Mouse (Mus musculus) B cell, adult 2 months (primary cell): ENCODE results near the gene Ndufs2.
"Not testable (repeated sequence)": the region's sequence is repeated elsewhere in the genome, so short reads cannot be mapped to it uniquely, and the experiment has no call there.

Experiments used
- DNase-seq, 2 experiments: peaks; one replicate each; pipeline ENCODE4 v3.0.0; 2022

Ndufs2 gene

DNA sequence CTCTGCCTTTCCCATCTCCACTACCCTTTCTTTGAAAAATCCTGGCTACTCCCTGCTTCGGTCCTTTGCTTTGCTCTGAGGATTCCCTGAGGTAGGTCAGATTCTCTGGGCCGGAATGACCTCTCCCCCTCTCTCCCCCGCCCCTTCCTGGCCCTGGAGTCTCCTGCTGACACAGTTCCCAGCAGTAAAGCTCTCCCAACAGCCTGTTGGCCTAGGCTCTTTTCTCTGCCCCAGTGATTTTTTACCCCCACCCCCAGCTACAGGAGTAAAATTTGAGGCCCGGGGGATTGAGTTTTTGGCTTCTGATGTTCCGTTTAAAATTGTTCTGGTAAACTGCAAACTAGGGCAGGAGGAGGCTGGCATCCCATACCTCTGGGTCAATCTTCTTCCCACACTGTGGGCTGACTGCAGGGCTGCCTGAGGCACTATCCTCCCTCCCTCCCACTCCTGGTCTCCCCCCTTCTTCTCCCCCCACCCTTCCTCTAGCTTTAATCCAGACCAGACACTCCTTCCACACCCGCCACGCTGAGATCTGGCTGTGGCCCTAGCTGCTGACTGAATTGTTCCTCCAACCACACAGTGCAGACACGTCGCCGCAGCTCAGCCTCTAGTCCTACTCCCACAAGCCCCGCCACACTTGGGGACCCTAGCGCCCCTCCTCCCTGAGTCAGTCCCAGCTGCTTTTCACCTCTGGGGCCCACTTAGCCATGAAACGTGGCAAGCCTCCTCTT lies 571 bp upstream of the Ndufs2 start:
- no peak for DNase-seq

GRCm38 (mm10) chr1:171249913-171250600 lies 1.1 kb downstream of the Ndufs2 start, which contains the start of gene Adamts4:
Gene Adamts4, plus strand, starts transcription at chr1:171250421.
- no peak for DNase-seq

- DNase-seq: no peak
These were observed 2.6 kb downstream of the Ndufs2 start for GRCm38 (mm10) chr1:171248386-171249226.

DNA sequence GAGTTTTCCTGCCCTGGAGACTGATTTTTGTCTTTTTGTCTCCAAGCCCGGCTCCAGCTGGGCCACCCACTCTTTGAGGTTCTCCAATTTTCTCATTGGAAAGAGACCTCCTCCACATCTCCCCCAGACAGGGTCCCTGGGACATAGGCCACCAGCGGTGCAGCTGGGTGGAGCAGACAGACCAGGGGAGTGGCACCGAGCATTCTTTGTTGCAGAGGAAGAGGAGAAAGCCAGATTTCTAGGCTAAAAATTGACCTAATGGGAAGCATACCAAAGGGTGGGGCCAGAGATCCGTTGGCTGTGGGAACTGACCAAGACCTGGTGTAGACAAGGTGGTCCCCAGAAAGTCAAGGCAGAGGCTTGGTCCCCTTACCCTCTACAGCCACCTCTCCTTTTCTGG lies 3.3 kb downstream of the Ndufs2 start:
- DNase-seq: no peak

- DNase-seq: no peak
These were observed 3.7 kb downstream of the Ndufs2 start for GRCm38 (mm10) chr1:171247453-171247841.

DNA sequence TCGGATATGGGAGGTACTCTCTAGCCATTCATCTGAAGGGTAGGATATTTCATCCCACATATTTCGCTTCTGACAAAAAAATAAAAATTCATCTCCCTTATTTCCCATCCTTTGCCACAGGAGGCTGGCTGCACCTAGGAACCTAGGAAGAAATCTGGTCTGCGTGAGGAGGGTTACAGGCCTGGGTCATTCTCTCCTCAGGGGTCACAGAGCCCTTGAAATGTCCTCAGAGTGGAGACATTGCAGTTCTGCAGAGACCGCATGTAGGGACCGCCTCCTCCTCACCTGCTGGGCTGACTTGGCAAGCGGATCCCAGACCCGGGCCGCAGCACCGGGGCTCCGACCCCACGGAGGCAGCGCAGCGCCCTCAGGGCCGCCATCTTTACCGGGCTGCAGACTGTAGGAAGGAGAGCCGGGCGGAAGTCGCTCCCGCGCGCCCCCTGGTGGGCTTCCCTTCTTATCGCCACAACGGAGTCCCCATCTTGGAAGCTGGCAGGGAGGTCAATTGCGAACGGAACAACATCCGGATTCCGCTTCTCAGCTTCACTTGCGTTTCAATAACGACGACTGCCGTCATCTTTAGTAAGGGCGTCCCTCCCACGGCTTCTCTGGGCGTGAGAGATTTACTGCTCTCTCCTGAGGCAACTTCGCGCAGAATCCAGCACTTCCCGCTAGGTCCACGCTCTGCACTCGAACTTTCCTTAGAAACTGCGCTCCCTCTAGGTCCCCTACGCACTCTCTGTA lies 4.3 kb downstream of the Ndufs2 start:
- DNase-seq: peak; percentile 99

GRCm38 (mm10) chr1:171245353-171245752 lies 5.8 kb downstream of the Ndufs2 start:
- no peak for DNase-seq

DNA sequence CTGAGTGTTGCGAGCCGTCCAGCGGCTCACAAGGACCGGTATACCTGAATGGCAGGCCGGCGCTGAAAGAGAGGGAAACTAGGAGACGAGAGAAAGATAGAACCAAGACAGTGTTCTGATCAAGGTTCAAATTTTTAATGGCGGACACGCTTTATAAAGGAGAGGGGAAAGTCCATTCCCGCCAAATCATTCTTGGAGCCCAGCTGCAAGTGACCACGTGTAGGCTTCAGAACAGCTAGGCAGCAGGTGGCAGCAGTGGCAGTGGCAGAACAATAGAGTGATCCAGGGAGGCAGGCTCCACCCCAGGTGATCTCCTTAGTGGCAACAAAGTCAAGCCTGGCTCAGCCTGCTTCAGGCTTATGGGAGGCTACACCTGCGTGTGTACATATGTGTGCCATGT lies 9.2 kb downstream of the Ndufs2 start:
- not testable (repeated sequence) for DNase-seq

GRCm38 (mm10) chr1:171240911-171241310 lies 10.3 kb downstream of the Ndufs2 start:
- no peak for DNase-seq

GRCm38 (mm10) chr1:171239992-171240744 lies 11.0 kb downstream of the Ndufs2 start:
- no peak for DNase-seq

- peak; percentile 77 for DNase-seq
These were observed 12.7 kb downstream of the Ndufs2 start for GRCm38 (mm10) chr1:171238463-171238862.

- no peak for DNase-seq
These were observed 13.8 kb downstream of the Ndufs2 start for GRCm38 (mm10) chr1:171237438-171237837.

DNA sequence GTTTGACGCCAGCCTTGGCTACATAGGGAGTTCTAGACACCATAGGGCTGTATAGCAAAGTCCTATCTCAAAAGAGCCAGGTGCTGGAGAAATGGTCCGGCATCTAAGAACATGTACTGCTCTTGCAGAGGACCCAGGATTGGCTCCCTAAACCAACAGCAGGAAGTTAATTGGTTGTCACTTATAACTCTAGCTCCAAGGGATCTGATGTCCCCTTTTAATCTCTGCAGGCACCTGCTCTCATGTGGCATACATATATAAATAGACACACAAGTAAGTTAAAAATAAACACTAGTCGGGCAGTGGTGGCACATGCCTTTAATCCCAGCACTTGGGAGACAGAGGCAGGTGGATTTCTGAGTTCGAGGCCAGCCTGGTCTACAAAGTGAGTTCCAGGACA lies 15.4 kb downstream of the Ndufs2 start:
- no peak for DNase-seq

DNA sequence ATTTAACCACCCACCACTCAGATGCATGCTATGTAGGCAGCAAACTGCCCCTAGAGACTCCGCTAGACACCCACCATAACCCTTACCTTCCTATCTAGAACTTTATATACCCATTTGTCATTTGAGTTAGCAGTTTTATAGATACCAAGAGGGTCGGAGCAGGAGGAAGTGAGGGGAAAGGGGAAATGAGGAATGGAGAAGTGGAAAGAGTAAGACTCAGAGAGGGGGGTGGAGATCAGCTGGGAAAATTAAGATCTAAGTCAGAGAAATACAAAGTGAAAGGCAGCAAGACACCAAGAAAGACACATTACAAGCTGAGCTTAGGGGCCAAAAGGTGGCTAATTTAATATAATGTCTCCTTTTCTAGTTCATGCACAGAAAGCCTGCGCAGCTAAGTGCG lies 16.6 kb downstream of the Ndufs2 start:
- DNase-seq: no peak

- no peak for DNase-seq
These were observed 17.1 kb downstream of the Ndufs2 start, which contains the start of gene Fcer1g for GRCm38 (mm10) chr1:171234126-171234525. Gene Fcer1g, minus strand, starts transcription at chr1:171234365.

- no peak for DNase-seq
These were observed 18.1 kb downstream of the Ndufs2 start for GRCm38 (mm10) chr1:171232800-171233730.

DNA sequence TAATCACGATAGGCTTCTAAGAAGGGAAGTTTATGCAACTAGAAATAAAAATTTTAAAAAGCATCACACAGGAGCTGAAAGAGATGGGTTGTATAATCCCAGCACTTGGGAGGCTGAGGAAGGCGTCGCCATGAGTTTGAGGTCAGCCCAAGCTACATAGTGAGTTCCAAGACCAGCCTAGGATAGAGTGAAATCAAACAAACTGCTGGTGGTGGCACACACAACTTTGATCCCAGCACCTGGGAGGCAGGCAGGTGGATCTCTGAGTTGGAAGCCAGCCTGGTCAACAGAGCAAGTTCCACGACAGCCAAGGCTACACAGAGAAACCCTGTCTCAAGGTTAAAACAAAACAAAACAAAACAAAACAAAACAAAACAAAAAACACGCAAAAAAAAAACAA lies 18.8 kb downstream of the Ndufs2 start:
- no peak for DNase-seq

DNA sequence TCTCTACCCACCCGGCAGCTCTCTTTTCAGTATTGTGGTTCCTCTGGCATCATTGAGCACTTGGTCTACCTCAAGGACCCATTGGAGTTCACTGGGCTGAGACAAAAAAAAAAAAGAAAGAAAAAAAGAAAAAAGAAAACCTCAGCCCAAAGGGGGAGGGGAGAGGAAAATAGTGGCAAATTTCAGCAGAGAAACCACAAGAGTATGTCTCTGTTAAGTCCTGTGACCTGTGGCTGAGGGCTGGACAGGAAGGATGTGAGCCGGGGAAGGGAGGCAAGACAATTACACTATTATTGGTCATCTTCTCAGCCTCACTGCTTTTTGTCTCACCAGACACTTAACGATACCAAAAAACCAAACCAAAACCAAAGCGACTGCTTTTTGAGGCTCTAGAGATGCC lies 19.3 kb downstream of the Ndufs2 start:
- DNase-seq: no peak

- DNase-seq: no peak
These were observed 21.0 kb downstream of the Ndufs2 start for GRCm38 (mm10) chr1:171230215-171230614.

DNA sequence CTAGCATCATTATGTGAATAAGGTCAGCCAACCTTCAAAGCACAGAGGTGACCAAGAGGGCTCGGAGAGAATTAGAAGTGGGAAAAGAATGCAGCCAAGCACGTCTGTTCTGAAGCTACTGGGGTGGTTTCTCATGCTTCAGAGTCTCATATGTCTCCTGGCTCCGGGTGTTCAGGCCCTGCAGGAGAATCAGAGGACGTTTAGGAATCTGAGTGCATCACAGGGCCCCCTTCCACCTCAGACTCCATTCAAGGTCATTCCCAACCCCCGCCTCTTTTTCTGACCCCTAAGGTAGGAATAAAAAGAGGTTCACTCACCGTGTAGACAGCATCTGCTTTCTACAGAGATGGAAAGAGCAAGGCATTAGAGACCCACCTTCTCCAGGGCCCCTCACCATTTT lies 21.4 kb downstream of the Ndufs2 start:
- DNase-seq: no peak

GRCm38 (mm10) chr1:171227879-171228278 lies 23.3 kb downstream of the Ndufs2 start:
- no peak for DNase-seq
